In the genomic region with DNA sequence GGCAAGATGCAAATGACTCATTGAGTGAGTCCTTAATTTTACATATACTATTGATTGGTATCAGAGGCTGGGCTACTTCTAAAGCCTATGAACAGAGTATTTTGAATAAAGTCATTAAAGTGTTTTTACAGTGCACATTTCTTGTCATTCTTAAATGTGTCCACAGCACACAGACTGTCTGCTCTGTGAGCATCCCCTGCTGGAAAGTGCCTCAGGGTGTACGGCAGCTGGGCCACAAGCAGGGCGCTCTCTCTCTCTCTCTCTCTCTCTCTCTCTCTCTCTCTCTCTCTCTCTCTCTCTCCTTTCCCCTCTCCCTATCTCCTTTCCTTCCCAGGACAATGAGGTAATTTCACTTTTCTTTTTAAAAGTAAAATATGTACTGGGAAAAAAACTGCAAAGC, we compare ENCODE assay signal across 18 mouse cellular contexts.
DNase-seq lines count a peak whose midpoint lies in the region; ATAC-seq lines count a peak whose summit lies in the region.
"Had no signal": no experiment of that assay in that cellular context is flagged by ENCODE, and none has a peak within 500 bp of the region (broad histone marks: within the 10 kb centered on the region; RNA-seq: fewer than 3 reads in every experiment).

No protein-coding gene starts in this region.

- ATAC-seq in neural tube, embryonic 11.5 days (ENCODE audit: insufficient read depth, low FRiP score, low TSS enrichment), result 0 out of 2 replicates have a peak, but pooled peaks have one; percentile 41
- peak; percentile 66; the same call in 1 of the 2 replicates for ATAC-seq in neural tube, embryonic 14.5 days (ENCODE audit: low read depth)
- ATAC-seq: forebrain, embryonic 13.5 days; forebrain, embryonic 15.5 days had no signal

- no peak overlapping the region for H3K27ac ChIP-seq in neural tube, embryonic 11.5 days (ENCODE audit: low read depth, low read length)
- H3K27ac ChIP-seq in neural tube, embryonic 14.5 days (ENCODE audit: low read depth, low read length), result no peak overlapping the region
- H3K27ac ChIP-seq: embryonic facial prominence, embryonic 10.5 days; embryonic facial prominence, embryonic 12.5 days; forebrain, embryonic 13.5 days; forebrain, embryonic 15.5 days had no signal

- H3K9ac ChIP-seq in neural tube, embryonic 11.5 days (ENCODE audit: low read length), result no peak overlapping the region
- no peak overlapping the region for H3K9ac ChIP-seq in neural tube, embryonic 14.5 days (replicated peaks; ENCODE audit: low read depth, low read length)
- H3K9ac ChIP-seq: embryonic facial prominence, embryonic 12.5 days; forebrain, embryonic 13.5 days; forebrain, embryonic 15.5 days had no signal

- no peaks in the 10 kb centered on the region for H3K36me3 ChIP-seq in neural tube, embryonic 11.5 days (ENCODE audit: control insufficient read depth, insufficient read depth, low read length)
- H3K36me3 ChIP-seq in neural tube, embryonic 14.5 days (ENCODE audit: control insufficient read depth, insufficient read depth, low read length), result no peaks in the 10 kb centered on the region
- H3K36me3 ChIP-seq: embryonic facial prominence, embryonic 10.5 days; embryonic facial prominence, embryonic 12.5 days; forebrain, embryonic 15.5 days had no signal

- no peaks in the 10 kb centered on the region for H3K27me3 ChIP-seq in neural tube, embryonic 11.5 days (ENCODE audit: control insufficient read depth, insufficient read depth, low read length)
- no peaks in the 10 kb centered on the region for H3K27me3 ChIP-seq in neural tube, embryonic 14.5 days (ENCODE audit: control insufficient read depth, insufficient read depth, low read length)
- H3K27me3 ChIP-seq: embryonic facial prominence, embryonic 12.5 days; forebrain, embryonic 13.5 days; forebrain, embryonic 15.5 days had no signal

- no peak overlapping the region for H3K4me3 ChIP-seq in neural tube, embryonic 11.5 days (ENCODE audit: low read depth, low read length)
- H3K4me3 ChIP-seq in neural tube, embryonic 14.5 days (ENCODE audit: low read depth, low read length), result no peak overlapping the region
- H3K4me3 ChIP-seq: embryonic facial prominence, embryonic 10.5 days; embryonic facial prominence, embryonic 12.5 days; forebrain, embryonic 13.5 days; forebrain, embryonic 15.5 days had no signal

- H3K4me1 ChIP-seq in neural tube, embryonic 11.5 days (ENCODE audit: control insufficient read depth, insufficient read depth, low read length), result no peaks in the 10 kb centered on the region
- H3K4me1 ChIP-seq in neural tube, embryonic 14.5 days (ENCODE audit: control insufficient read depth, insufficient read depth, low read length), result no peaks in the 10 kb centered on the region
- H3K4me1 ChIP-seq: embryonic facial prominence, embryonic 12.5 days; forebrain, embryonic 13.5 days; forebrain, embryonic 15.5 days had no signal

- DNase-seq in neural tube, embryonic 11.5 days (ENCODE audit: low spot score), result no peak
- DNase-seq in neural tube, embryonic 10.5 days (ENCODE audit: extremely low spot score, low spot score), result no peak
- peak; percentile 22 for DNase-seq in retina, postnatal 1 day
- DNase-seq in retina, embryonic 14.5 days (ENCODE audit: low spot score), result no peak
- DNase-seq in layer of hippocampus, postnatal 25 days (ENCODE audit: extremely low spot score in 1 of 2, low spot score in 1 of 2), result no peak
- DNase-seq: adrenal gland, adult 2 months; adrenal gland, postnatal 10 days; adrenal gland, postnatal 25 days; cerebellum, adult 11-12 months; cerebellum, adult 2 months; cerebellum, adult 9-10 months; cerebellum, postnatal 10 days; cerebellum, postnatal 25 days had no signal

- WGBS in neural tube, embryonic 11.5 days, result 53% methylated on average over 2 of the region's 2 CpGs
- 41% methylated on average over 2 of the region's 2 CpGs for WGBS in neural tube, embryonic 14.5 days

- H3K9me3 ChIP-seq in neural tube, embryonic 11.5 days (ENCODE audit: control insufficient read depth, low read length), result no peaks in the 10 kb centered on the region
- H3K9me3 ChIP-seq in neural tube, embryonic 14.5 days (ENCODE audit: control insufficient read depth, low read length), result no peaks in the 10 kb centered on the region
- H3K9me3 ChIP-seq: embryonic facial prominence, embryonic 10.5 days; embryonic facial prominence, embryonic 12.5 days; forebrain, embryonic 13.5 days; forebrain, embryonic 15.5 days had no signal

- H3K4me2 ChIP-seq in neural tube, embryonic 11.5 days (ENCODE audit: low read depth), result no peak overlapping the region
- no peak overlapping the region for H3K4me2 ChIP-seq in neural tube, embryonic 14.5 days (ENCODE audit: low read depth, low read length)
- H3K4me2 ChIP-seq: embryonic facial prominence, embryonic 12.5 days; forebrain, embryonic 13.5 days; forebrain, embryonic 15.5 days had no signal
